ENCODE assay signal across 27 mouse cellular contexts in genomic region chr13:38522056-38522654, GRCm38 (mm10). TPM values are rescaled to one million over a fixed set of nuclear protein-coding genes. Genes with fewer than 3 reads are reported as not detected.
DNase-seq lines count a peak whose midpoint lies in the region; ATAC-seq and TF ChIP-seq lines count a peak whose summit lies in the region.
"Had no signal": no experiment of that assay in that cellular context is flagged by ENCODE, and none has a peak within 500 bp of the region (broad histone marks: within the 10 kb centered on the region; RNA-seq: fewer than 3 reads in every experiment).

No protein-coding gene starts in this region.

- no peak for DNase-seq in lung, adult 2 months
- peak; percentile 68 for DNase-seq in adipocyte (ENCODE audit: low spot score)
- peak; percentile 60 for DNase-seq in lung, postnatal 36 days
- DNase-seq in heart, adult 9 months (ENCODE audit: low spot score in 2 of 2): no peak
- DNase-seq in kidney, adult 11 months: no peak
- DNase-seq: adrenal gland, postnatal 36 days; cerebellum, adult 11-12 months; cerebellum, postnatal 25 days; gastrocnemius, postnatal 10 days; heart, adult 11 months; heart, postnatal 36 days; kidney, adult 18-20 months; liver; liver, postnatal 0 days; right cerebral cortex, postnatal 14 days; spleen, adult 18-20 months had no signal

- TF ChIP-seq POLR2A in lung, adult 2 months (IDR thresholded peaks at IDR 0.05; ENCODE audit: borderline replicate concordance, extremely low read depth, low read depth, low read length): no peak

- H3K36me3 ChIP-seq in lung, embryonic 16.5 days (ENCODE audit: control insufficient read depth, insufficient read depth, low read length): peaks cover 39% of the 10 kb centered on the region
- H3K36me3 ChIP-seq in stomach, embryonic 16.5 days (ENCODE audit: control insufficient read depth, insufficient read depth, low read length): peaks cover 18% of the 10 kb centered on the region; the same call in 1 of the 2 replicates

- H3K9ac ChIP-seq in lung, embryonic 16.5 days (ENCODE audit: low read length): no peak overlapping the region
- H3K9ac ChIP-seq in stomach, embryonic 16.5 days (ENCODE audit: low read length): no peak overlapping the region
- H3K9ac ChIP-seq: embryonic facial prominence, embryonic 13.5 days; forebrain, embryonic 13.5 days; heart, embryonic 15.5 days; hindbrain, embryonic 13.5 days; liver, postnatal 0 days; midbrain, embryonic 15.5 days; neural tube, embryonic 12.5 days had no signal

- H3K9me3 ChIP-seq in lung, embryonic 16.5 days (ENCODE audit: control insufficient read depth, low read length): no peaks in the 10 kb centered on the region
- H3K9me3 ChIP-seq in stomach, embryonic 16.5 days (replicated peaks; ENCODE audit: control insufficient read depth, low read length): no peaks in the 10 kb centered on the region
- H3K9me3 ChIP-seq: embryonic facial prominence, embryonic 13.5 days; forebrain, embryonic 13.5 days; heart, embryonic 15.5 days; hindbrain, embryonic 13.5 days; limb, embryonic 10.5 days; midbrain, embryonic 15.5 days; neural tube, embryonic 12.5 days had no signal

- ATAC-seq in lung, embryonic 16.5 days (ENCODE audit: low read depth): no peak; the same call in 1 of the 2 replicates
- ATAC-seq in stomach, embryonic 16.5 days (ENCODE audit: insufficient read depth, low FRiP score): no peak
- ATAC-seq: CD4-positive, CD25-positive, alpha-beta regulatory T cell, adult 4 months; forebrain, embryonic 13.5 days; liver, postnatal 0 days; midbrain, embryonic 15.5 days had no signal

- H3K4me3 ChIP-seq in lung, embryonic 16.5 days (ENCODE audit: low read length): no peak overlapping the region
- no peak overlapping the region for H3K4me3 ChIP-seq in lung, adult 2 months (replicated peaks; ENCODE audit: extremely low read depth, low read depth, low read length)
- no peak overlapping the region for H3K4me3 ChIP-seq in stomach, embryonic 16.5 days (replicated peaks; ENCODE audit: low read length)
- H3K4me3 ChIP-seq: embryonic facial prominence, embryonic 13.5 days; forebrain, embryonic 13.5 days; heart, embryonic 15.5 days; hindbrain, embryonic 13.5 days; limb, embryonic 10.5 days; midbrain, embryonic 15.5 days; neural tube, embryonic 12.5 days had no signal

- no peak for TF ChIP-seq CTCF in lung, adult 2 months (IDR thresholded peaks at IDR 0.05; ENCODE audit: insufficient read depth, low read length)

- peaks cover 29% of the 10 kb centered on the region for H3K4me1 ChIP-seq in lung, embryonic 16.5 days (replicated peaks; ENCODE audit: control insufficient read depth, insufficient read depth, low read length)
- H3K4me1 ChIP-seq in lung, adult 2 months (ENCODE audit: control insufficient read depth, insufficient read depth, low read length): peaks cover 34% of the 10 kb centered on the region
- H3K4me1 ChIP-seq in stomach, embryonic 16.5 days (ENCODE audit: control insufficient read depth, insufficient read depth, low read length): peaks cover 27% of the 10 kb centered on the region

- no peak overlapping the region for H3K4me2 ChIP-seq in lung, embryonic 16.5 days (ENCODE audit: low read depth, low read length)
- no peak overlapping the region for H3K4me2 ChIP-seq in stomach, embryonic 16.5 days (ENCODE audit: low read depth, low read length)
- H3K4me2 ChIP-seq: embryonic facial prominence, embryonic 13.5 days; forebrain, embryonic 13.5 days; heart, embryonic 15.5 days; hindbrain, embryonic 13.5 days; midbrain, embryonic 15.5 days; neural tube, embryonic 12.5 days had no signal

- peak overlapping the region; percentile 67 for H3K27ac ChIP-seq in lung, embryonic 16.5 days (ENCODE audit: low read length)
- H3K27ac ChIP-seq in stomach, embryonic 16.5 days (ENCODE audit: low read length): peak overlapping the region; percentile 80
- H3K27ac ChIP-seq: embryonic facial prominence, embryonic 13.5 days; forebrain, embryonic 13.5 days; heart, embryonic 15.5 days; hindbrain, embryonic 13.5 days; kidney, postnatal 0 days; limb, embryonic 10.5 days; midbrain, embryonic 15.5 days; neural tube, embryonic 12.5 days had no signal

- H3K27me3 ChIP-seq in lung, embryonic 16.5 days (ENCODE audit: control insufficient read depth, insufficient read depth, low read depth, low read length): no peaks in the 10 kb centered on the region
- no peaks in the 10 kb centered on the region for H3K27me3 ChIP-seq in stomach, embryonic 16.5 days (ENCODE audit: control insufficient read depth, insufficient read depth, low read length)
- H3K27me3 ChIP-seq: embryonic facial prominence, embryonic 13.5 days; forebrain, embryonic 13.5 days; heart, embryonic 15.5 days; hindbrain, embryonic 13.5 days; midbrain, embryonic 15.5 days; neural tube, embryonic 12.5 days had no signal

- whole genome bisulfite sequencing in lung, embryonic 16.5 days: 53% methylated on average over 4 of the region's 4 CpGs
- WGBS in lung, adult 2 months: 42% methylated on average over 4 of the region's 4 CpGs
- WGBS in stomach, embryonic 16.5 days: 64% methylated on average over 4 of the region's 4 CpGs

RNA-seq across cellular contexts. Expression of gene Txndc5, which starts 6.5 kb away (rescaled TPM):
- polyA plus RNA-seq in lung, embryonic 16.5 days (2015; fragmentation: Nextera tagmentation; extraction: Ambion mirVana): 237 and 238 TPM in 2 replicates
- 134 and 151 TPM in 2 replicates for polyA plus RNA-seq in lung, adult 2 months (2012; rRNA removed)
- polyA plus RNA-seq in stomach, embryonic 16.5 days (2015; fragmentation: Nextera tagmentation; extraction: Ambion mirVana): 242 and 252 TPM in 2 replicates

Comparison
In these comparisons a context has a peak if more than half of its experiments do, and no peak if none do; other contexts are left out.
1. DNase-seq: peak in adipocyte (single experiment) and lung, postnatal 36 days (single experiment); none in lung, adult 2 months (single experiment), heart, adult 9 months (0 of 2) and kidney, adult 11 months (single experiment).